Mouse (Mus musculus) bone marrow macrophage, adult 2 months (primary cell): ENCODE results near the gene Acbd5.

Experiments used
- CTCF ChIP-seq: IDR thresholded peaks from 2 replicates; pipeline ENCODE4 v1.5.1; 2012; ENCODE audit warnings: low read depth, mild to moderate bottlenecking, low read length, moderate library complexity
- POLR2A ChIP-seq: IDR thresholded peaks from 2 replicates; pipeline ENCODE4 v1.6.1; 2012; ENCODE audit warnings: mild to moderate bottlenecking, low read depth, low read length, borderline replicate concordance

GRCm38 (mm10) chr2:23045703-23046102 lies 22.3 kb upstream of the Acbd5 start:
- no peak for TF ChIP-seq POLR2A
- TF ChIP-seq CTCF, result no peak
